Mouse (Mus musculus) embryo, embryonic 10.5 days (tissue): ENCODE measurements around the gene Dnhd1.
"Not testable (repeated sequence)": the region's sequence is repeated elsewhere in the genome, so short reads cannot be mapped to it uniquely, and the experiment has no call there.

Experiments used
- DNase-seq: peaks from one replicate; pipeline ENCODE4 v3.0.0-alpha.2; 2015; ENCODE audit warnings: low spot score

Gene Dnhd1

GRCm38 (mm10) chr7:105740089-105740795 lies 89.6 kb downstream of the Dnhd1 start:
- DNase-seq: no peak

DNA sequence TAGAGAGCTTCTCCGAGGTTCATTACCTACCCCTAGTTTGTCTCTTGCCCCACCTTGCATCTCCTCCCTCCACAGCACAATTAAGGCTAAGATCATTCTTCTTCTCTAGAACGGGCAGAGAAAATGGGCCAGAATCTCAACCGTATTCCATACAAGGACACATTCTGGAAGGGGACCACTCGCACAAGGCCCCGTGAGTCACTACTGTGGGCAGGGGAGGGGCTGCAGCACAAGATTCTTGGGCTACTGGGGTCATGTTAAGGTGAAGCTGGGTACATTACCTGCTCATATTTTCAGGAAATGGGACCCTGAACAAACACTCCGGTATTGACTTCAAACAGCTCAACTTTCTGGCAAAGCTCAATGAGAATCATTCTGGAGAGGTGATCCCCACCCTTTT lies 90.2 kb downstream of the Dnhd1 start:
- no peak for DNase-seq

GRCm38 (mm10) chr7:105741978-105742377 lies 91.4 kb downstream of the Dnhd1 start:
- no peak for DNase-seq

- not testable (repeated sequence) for DNase-seq
Observed at GRCm38 (mm10) chr7:105742539-105743215, 92.0 kb downstream of the Dnhd1 start.

DNA sequence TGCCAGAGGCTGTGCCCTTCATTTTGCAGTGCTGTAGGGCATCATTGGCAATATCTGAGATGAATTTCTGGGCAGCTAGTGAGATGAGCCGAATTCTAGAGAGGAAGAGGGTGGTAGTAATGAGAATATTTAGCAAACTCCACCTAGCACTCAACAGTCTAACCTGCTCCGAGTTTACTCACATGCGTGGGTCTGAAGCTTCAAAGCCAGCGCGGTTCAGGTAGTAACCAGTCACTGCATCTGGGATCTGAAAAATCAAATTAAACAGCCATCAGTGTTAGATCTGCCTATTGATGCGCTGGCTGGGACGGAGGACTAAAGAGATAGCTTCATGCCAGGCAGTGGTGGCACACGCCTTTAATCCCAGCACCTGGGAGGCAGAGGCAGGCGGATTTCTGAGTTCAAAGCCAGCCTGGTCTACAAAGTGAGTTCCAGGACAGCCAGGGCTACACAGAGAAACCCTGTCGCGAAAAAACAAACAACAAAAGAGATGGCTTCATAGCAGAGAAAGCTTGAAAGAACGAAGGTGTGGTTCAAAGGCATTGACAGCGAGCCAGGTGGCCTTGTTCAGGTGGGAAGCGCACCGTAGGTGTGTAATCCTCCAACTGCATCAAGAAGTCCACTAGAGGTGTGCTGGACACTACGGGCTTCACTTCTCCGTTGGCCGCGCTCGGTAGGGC lies 92.8 kb downstream of the Dnhd1 start:
- not testable (repeated sequence) for DNase-seq

DNA sequence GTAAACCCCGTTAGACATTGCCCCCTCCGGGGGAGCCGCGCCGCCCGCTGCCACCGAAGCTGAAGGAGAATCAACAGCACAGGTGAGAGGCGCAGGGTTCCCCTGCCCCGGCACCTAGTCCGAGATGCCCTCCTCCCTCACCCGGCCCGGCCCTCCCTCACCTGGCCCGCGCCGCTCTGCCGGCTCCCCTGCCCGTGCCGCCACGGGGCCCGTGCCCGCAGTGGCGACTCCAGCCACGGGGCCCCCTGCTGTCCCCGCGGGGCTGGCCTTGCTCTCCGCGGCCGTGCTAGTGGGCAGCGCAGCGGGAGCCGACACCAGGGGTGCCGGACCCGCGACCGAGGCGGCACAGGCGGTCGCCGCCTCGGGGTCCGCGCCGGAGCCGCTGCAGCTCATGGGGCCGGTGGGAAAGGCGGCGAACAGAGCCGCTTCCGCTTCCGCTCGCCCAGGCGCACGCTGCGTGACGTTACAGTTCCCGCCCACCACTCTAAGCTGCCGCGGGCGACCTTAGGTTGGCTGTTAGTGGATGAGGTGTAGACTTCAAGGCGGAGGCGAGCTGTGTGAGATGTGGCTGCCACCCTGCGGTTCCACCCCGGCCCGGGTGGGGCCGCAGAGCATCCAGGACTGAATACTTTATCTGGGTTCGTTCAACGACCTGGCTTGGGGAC lies 93.4 kb downstream of the Dnhd1 start, which contains the start of gene Taf10:
Gene Taf10, minus strand, starts transcription at position 436 of the 665 bp plus-strand sequence.
- peak; percentile 95 for DNase-seq

- no peak for DNase-seq
Observed at GRCm38 (mm10) chr7:105747776-105748175, 97.1 kb downstream of the Dnhd1 start.

- peak; percentile 97 for DNase-seq
Observed at GRCm38 (mm10) chr7:105751491-105752433, 101.1 kb downstream of the Dnhd1 start, which contains the start of gene Tpp1. Tpp1 (minus strand) TSS chr7:105752235.

DNA sequence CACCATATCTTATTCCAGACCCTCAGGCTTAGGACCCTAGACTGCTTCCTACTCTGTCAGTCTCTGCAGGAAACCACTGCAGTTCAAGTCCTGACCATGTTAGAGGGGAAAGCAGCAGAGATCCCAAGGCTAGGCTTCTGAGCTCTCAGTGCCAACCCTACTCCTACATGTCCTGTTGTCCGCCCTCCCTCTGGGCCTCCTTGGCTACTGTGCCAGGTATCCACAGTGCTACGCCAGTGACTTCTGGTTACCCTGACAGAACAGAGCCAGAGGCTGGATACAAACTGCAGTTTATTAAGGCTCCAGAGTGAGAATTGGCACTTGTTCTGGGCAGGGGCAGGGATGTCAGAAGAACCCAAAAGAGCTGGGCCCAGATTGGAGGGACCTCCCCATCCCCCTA lies 102.1 kb downstream of the Dnhd1 start:
- no peak for DNase-seq

- DNase-seq: no peak
Observed at GRCm38 (mm10) chr7:105753281-105753680, 102.7 kb downstream of the Dnhd1 start.

DNA sequence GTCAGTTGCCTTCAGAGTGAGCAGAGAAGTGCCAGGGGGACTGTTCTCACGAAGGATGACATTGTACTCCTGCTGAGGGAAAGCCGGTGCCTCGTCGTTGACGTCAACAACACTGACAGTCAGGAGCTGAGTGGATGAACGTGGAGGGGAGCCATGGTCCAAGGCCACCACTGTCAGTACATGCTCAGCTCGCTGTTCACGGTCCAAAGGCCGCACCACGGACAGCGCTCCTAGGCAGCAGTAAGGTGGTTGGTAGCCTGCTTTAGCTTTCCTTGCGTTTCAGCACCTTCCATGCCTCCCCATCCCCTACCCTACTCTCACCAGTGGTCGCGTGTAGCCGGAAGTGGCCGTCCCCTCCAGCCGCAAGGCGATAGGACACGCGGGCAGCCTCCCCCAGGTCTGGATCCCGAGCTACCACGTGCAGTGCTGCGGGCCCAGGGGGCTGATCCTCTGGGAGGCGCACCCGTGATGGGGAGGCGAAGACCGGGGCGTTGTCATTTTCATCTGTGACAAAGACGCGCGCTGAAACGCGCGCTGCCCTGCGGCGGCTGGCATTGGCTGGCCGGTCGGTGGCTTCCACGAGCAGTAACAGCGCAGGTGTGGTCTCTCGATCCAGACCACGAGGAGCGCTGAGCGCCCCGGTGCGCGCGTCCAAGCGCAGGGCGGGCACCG lies 111.3 kb downstream of the Dnhd1 start:
- DNase-seq: no peak

- no peak for DNase-seq
Observed at GRCm38 (mm10) chr7:105762517-105763270, 112.1 kb downstream of the Dnhd1 start.

DNA sequence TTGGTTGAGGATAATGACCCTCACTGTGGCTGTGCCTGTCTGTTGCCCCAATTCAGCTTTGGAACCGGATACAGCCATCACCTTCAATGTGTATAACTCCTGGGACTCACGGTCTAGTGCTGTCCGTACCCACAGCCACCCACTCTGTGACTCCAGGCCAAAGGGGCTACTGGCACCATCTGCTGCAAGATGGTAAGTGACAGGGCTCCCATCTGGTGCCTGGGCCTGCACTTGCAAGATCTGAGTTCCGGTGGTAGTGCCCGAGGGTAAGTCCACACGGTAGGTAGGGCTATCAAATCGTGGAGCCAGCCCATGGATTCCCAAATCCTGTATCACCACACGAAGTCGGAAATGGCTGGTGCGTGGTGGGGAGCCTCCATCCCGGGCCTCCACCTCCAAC lies 113.7 kb downstream of the Dnhd1 start:
- DNase-seq: no peak

- peak; percentile 68 for DNase-seq
Observed at GRCm38 (mm10) chr7:105767729-105768165, 117.1 kb downstream of the Dnhd1 start.

DNA sequence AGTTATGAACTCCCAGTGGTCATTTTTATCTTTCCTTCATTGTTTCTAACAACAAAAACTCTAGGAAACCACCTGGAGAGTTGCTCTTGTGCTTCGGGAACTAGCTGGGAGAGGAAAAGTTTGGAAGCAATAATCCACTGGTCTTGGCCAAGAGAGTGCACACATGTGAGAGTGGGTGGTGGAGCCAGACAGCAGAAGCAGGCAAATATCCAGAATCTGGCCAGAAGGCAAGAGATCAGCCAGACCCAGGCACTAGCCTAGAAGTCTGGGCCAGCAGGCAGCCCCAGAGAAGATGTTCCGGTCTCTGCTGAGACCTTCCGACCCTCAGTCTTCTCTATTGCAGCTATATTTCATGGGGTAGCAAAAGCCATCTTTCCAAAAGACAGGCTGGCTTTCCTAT lies 119.3 kb downstream of the Dnhd1 start:
- no peak for DNase-seq
